Mouse (Mus musculus) heart, adult 2 months (tissue): ENCODE measurements around the gene Ttc33.

Experiments
- CTCF ChIP-seq: fragments of 200-600 bp; IDR thresholded peaks from 2 replicates; pipeline ENCODE4 v1.8.1; 2022; ENCODE audit warnings: antibody characterized with exemption, mild to moderate bottlenecking, moderate library complexity
- POLR2A ChIP-seq: fragments of 200-500 bp; IDR thresholded peaks from 2 replicates; pipeline ENCODE4 v1.6.1; 2011; ENCODE audit warnings: mild to moderate bottlenecking, low read depth, low read length, control low read depth; ENCODE audit not compliant: insufficient read depth

- TF ChIP-seq CTCF (no peak), POLR2A (no peak)
Measured at GRCm38 (mm10) chr15:5149187-5149586, 36.1 kb upstream of the Ttc33 start.
